Mouse (Mus musculus): Measurements from ENCODE around the gene Pfas. TPM values are rescaled to one million over a fixed set of nuclear protein-coding genes. Genes with fewer than 3 reads are reported as not detected.
"Not testable (repeated sequence)": the region's sequence is repeated elsewhere in the genome, so short reads cannot be mapped to it uniquely, and the experiment has no call there.

The Pfas gene
- total RNA-seq, 2 experiments from 2014 or later, result 5.6 to 7.3 TPM

GRCm38 (mm10) chr11:68953903-68954302 is 54.4 kb downstream of the Pfas start:
- intact Hi-C loops (cut with DNase I; ENCODE audit: low total_unique reads), result no loop called here
- no peak for DNase-seq

- intact Hi-C loops (cut with DNase I; ENCODE audit: low total_unique reads), result no loop called here
- DNase-seq, result no peak
These were observed 60.7 kb downstream of the Pfas start for GRCm38 (mm10) chr11:68947542-68947993.

- no peak for DNase-seq
- intact Hi-C loops (cut with DNase I; ENCODE audit: low total_unique reads), result no loop called here
These were observed 61.3 kb downstream of the Pfas start for GRCm38 (mm10) chr11:68946806-68947440.

GRCm38 (mm10) chr11:68946001-68946400 is 62.3 kb downstream of the Pfas start:
- no peak for DNase-seq
- intact Hi-C loops (cut with DNase I; ENCODE audit: low total_unique reads), result no loop called here

- intact Hi-C loops (cut with DNase I; ENCODE audit: low total_unique reads), result no loop called here
- DNase-seq, result no peak
These were observed 63.0 kb downstream of the Pfas start for GRCm38 (mm10) chr11:68945245-68945644.

GRCm38 (mm10) chr11:68942731-68943130 is 65.5 kb downstream of the Pfas start:
- intact Hi-C loops (cut with DNase I; ENCODE audit: low total_unique reads), result loop anchor here (5.0 kb wide), 1 partner anchor 35 kb away; no protein-coding TSS in a partner anchor

GRCm38 (mm10) chr11:68940516-68940915 is 67.7 kb downstream of the Pfas start:
- intact Hi-C loops (cut with DNase I; ENCODE audit: low total_unique reads), result loop anchor here (5.0 kb wide), 1 partner anchor 33 kb away; no protein-coding TSS in a partner anchor
- no peak for DNase-seq

More at GRCm38 (mm10) chr11:68942731-68943130, 65.5 kb downstream of the Pfas start:
- DNase-seq, result no peak

- peak; percentile 83 for DNase-seq
- intact Hi-C loops (cut with DNase I; ENCODE audit: low total_unique reads), result loop anchor here (5.0 kb wide), 1 partner anchor 32 kb away; no protein-coding TSS in a partner anchor
These were observed 68.6 kb downstream of the Pfas start for GRCm38 (mm10) chr11:68939451-68940304.

- intact Hi-C loops (cut with DNase I; ENCODE audit: low total_unique reads); DNase-seq: not testable (repeated sequence)
These were observed 71.3 kb downstream of the Pfas start for GRCm38 (mm10) chr11:68936951-68937350.

Small RNAs within 50 kb of the gene (microRNA-seq; reads per million reads assigned to microRNA genes)
- gene Mir3062, result 0 to 0.64 reads per million in 2 experiments

Other genes with a start within 250 kb of the Pfas start
- gene Ndel1, start 136.6 kb downstream of the Pfas start, total RNA-seq (2021), result 10 to 100 TPM; 54.3 to 61.1 TPM
- gene Rnf222, start 119.9 kb downstream of the Pfas start, total RNA-seq (2021), result not detected
- gene Rpl26, start 106.9 kb downstream of the Pfas start, total RNA-seq (2021), result 100 to 1,000 TPM; 791 to 878 TPM
- not detected for gene Odf4, start 81.4 kb downstream of the Pfas start, total RNA-seq (2021)
- 10 to 100 TPM; 10.7 to 13.8 TPM for gene Arhgef15, start 51.0 kb downstream of the Pfas start, total RNA-seq (2021)
- 1 to 10 TPM; 4.3 to 5.7 TPM for gene Slc25a35, start 40.3 kb downstream of the Pfas start, total RNA-seq (2021)
- 10 to 100 TPM; 54.2 to 57.7 TPM for gene Rangrf, start 33.3 kb downstream of the Pfas start, total RNA-seq (2021)
- gene Ctc1, start 7.5 kb upstream of the Pfas start, total RNA-seq (2021), result 1 to 10 TPM; 7.5 to 8.1 TPM
- 1 to 10 TPM; 4.2 to 4.4 TPM for gene Aurkb, start 37.2 kb upstream of the Pfas start, total RNA-seq (2021)
- gene Borcs6, start 51.3 kb upstream of the Pfas start, total RNA-seq (2021), result 10 to 100 TPM; 13.5 to 14.3 TPM
- gene Tmem107, start 62.3 kb upstream of the Pfas start, total RNA-seq (2021), result 1 to 10 TPM; 2.9 to 4.7 TPM
- gene Vamp2, start 80.0 kb upstream of the Pfas start, total RNA-seq (2021), result 10 to 100 TPM; 37.9 to 39.7 TPM
- 10 to 100 TPM; 22.1 to 77.5 TPM for gene Per1, start 86.8 kb upstream of the Pfas start, total RNA-seq (2021)
- gene Hes7, start 111.9 kb upstream of the Pfas start, total RNA-seq (2021), result under 1 TPM in 1 of 2 experiments, not detected in 1; 0.10 TPM
- gene 9130213A22Rik, start 114.1 kb upstream of the Pfas start, total RNA-seq (2021), result under 1 TPM in 1 of 2 experiments, not detected in 1; 0.18 TPM
- gene Aloxe3, start 117.4 kb upstream of the Pfas start, total RNA-seq (2021), result not detected
- gene Alox12b, start 148.5 kb upstream of the Pfas start, total RNA-seq (2021), result not detected
- gene Alox8, start 189.4 kb upstream of the Pfas start, total RNA-seq (2021), result not detected
- gene Gucy2e, start 228.6 kb upstream of the Pfas start, total RNA-seq (2021), result not detected